Mouse (Mus musculus): ENCODE measurements at regions not wholly inside any gene's neighbourhood (a gene's known extent, or its start where the extent isn't known, plus 50 kb on each side); places are given as distances from the start of the nearest gene placed in this dataset.

GRCm38 (mm10) chr1:57479566-57479965 lies 72.7 kb upstream of the Tyw5 start:
- TF ChIP-seq POLR2A (IDR thresholded peaks at IDR 0.05; ENCODE audit: control insufficient read depth, low read depth, low read length) = no peak
- no peak for TF ChIP-seq CTCF (IDR thresholded peaks at IDR 0.05; ENCODE audit: control insufficient read depth, insufficient read depth, insufficient replicate concordance, low read depth, low read length)

All from testis, adult 2 months (tissue).